Mouse (Mus musculus) ES-E14 (cell line): ENCODE data around the gene Mpl.

Source experiments
- CHD2 ChIP-seq: IDR thresholded peaks from 2 replicates; pipeline ENCODE4 v1.6.1; 2014; ENCODE audit warnings: mild to moderate bottlenecking, low read depth, low read length, inconsistent platforms
- HCFC1 ChIP-seq: IDR thresholded peaks from 2 replicates; pipeline ENCODE4 v1.6.1; 2012; ENCODE audit warnings: low read length, inconsistent platforms, borderline replicate concordance; ENCODE audit not compliant: insufficient read depth
- ZC3H11A ChIP-seq: IDR thresholded peaks from 2 replicates; pipeline ENCODE4 v1.6.1; 2012; ENCODE audit warnings: low read depth, mild to moderate bottlenecking, inconsistent platforms, low read length, borderline replicate concordance

- TF ChIP-seq HCFC1 (no peak), ZC3H11A (no peak), CHD2 (no peak)
These were observed 19.6 kb upstream of the Mpl start for GRCm38 (mm10) chr4:118476773-118477530.
